Mouse (Mus musculus) left cerebral cortex, postnatal 25 days (tissue): ENCODE measurements around the gene Pank1. TPM values are rescaled to one million over a fixed set of nuclear protein-coding genes. Genes with fewer than 3 reads are reported as not detected.

Experiments used
- DNase-seq, 2 experiments: peaks; one replicate each; pipeline ENCODE4 v3.0.0; 2022; ENCODE audit warnings: low spot score in 2 of 2, mixed read lengths in 1 of 2
- intact Hi-C: fragments of 180-260 bp; cut with DNase I; formaldehyde crosslinking; loops from one replicate; pipeline ENCODE4 v1.15.1; 2025
- total RNA-seq, 2 experiments: library from RNA; stranded (reverse); gene quantifications; 2 replicates each; pipeline ENCODE4 v1.2.3; 2021

The Pank1 gene
- total RNA-seq, result 10 to 100 TPM; 21.5 to 24.0 TPM

DNA sequence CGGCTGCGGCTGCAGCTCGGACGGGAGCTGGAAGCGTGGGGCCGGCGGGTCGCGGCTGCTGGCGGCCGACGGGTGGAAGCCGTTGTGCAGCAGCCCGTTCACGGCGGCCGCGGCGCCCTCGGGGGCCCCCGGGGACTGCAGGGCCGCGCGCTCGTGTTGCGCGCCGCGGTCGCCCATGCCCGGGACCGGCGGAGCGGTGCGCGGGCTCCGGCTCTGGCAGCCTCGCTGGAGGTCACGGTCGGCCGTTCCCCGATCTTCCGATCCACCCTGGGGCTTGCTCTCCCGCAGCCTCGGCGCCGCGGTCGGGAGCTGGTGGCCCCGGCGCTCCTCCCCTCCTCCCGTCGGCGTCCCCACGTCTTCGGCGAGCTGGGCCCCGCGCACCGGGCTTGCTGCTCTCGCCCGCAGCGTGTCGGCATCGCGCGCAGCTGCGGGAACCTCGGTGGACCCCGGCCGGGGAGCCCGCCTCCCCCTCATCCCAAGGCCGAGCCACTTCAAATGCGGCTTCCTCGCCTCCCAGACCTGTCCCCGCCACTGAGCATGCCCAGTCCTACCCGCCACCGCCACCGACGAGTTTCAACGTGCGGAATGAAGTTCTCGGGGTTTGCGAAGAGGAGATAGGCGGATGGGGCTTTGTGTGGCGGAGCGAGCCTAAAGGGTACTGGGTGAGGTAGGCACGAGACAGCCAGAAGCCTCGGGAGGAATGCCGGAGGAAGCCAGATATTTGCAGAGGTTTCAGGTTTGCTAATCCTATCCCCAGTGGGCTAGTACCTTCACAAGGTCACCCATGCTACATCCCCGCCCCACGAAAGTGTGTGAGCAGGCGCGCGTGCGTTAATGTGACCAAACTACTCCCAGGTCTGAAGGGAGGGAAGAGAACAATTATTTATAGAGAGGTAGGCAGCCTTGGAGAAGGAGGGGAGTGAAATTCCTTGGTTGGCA lies at the start of gene Pank1:
Gene Pank1 (minus strand): TSS at position 853 of the 939 bp plus-strand sequence.
- DNase-seq, result peak; percentile 78 to 89
- intact Hi-C loops, result loop anchor here (1.0 to 2.0 kb wide), 2 partner anchors 43 to 52 kb away; partner anchors contain the start of gene Kif20b

DNA sequence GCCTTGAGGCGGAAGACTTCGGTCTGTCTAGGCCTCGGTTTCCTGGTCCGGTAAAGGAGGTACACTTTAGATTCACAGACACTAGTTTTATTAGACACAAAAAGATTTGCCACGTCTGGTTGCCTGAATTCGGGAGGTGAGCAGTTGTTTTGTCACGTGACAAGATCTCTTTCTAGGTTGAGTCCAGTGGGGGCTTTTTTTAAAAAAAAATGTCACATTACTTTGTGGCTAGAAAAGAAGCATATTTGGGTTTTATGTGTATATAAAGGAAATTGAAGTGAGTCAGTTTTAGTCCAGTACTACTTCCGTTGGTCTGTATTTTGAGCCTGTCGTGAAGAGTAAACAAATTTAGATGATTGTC lies 43.3 kb upstream of the Pank1 start:
- intact Hi-C loops, result loop anchor here (1.0 to 10.0 kb wide), 3 partner anchors 44 to 258 kb away; no protein-coding TSS in a partner anchor
- no peak for DNase-seq

DNA sequence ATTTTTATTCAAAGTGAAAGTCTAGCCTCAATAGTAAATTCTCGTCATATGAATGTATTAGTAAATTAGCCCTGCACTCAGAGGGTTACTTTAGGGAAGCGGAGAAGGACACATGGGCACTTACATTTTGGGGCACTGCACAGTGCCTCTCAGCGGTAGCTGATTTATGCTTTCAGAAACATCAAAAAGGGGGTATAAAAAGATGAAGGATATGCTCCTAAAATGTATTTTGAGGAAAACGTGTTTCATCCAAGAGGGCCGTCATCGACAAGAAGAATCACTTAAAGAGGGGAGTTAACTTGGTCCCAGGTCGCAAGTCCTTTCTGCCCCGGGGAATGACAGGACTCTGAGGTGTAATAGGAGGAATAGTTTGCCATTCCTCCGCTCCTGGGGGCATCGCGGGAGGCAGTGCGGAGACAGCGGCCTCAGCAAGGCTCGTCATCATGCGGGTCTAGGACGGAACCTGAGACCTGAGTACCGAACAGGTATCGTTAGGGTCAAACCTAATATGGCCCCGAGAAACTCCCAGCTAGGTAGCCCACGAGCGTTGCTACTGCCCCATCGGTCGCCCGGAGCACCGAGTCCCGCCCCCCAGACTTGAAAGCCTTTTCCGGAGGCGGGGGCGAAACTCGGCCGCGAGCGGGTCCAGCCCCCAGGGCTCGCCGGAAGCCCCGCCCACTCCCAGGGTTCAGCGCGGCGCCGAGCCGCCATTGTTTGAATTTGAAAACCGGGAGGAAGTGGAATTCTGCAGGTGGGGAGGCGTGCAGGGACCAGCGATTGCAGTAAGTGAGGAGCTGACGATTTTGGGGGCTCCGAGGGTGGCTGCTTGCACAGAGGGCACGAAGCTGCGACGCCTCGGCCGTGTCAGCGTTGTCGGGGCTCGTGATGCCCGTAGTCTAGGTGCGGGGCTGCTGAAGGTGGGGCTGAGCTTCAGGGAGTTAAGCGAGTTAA lies 42.7 kb upstream of the Pank1 start, which contains the start of gene Kif20b:
Gene Kif20b (plus strand): TSS at position 710 of the 951 bp plus-strand sequence.
- peak; percentile 88 to 89 for DNase-seq
- intact Hi-C loops, result loop anchor here (1.0 to 10.0 kb wide), 3 partner anchors 44 to 257 kb away; no protein-coding TSS in a partner anchor

DNA sequence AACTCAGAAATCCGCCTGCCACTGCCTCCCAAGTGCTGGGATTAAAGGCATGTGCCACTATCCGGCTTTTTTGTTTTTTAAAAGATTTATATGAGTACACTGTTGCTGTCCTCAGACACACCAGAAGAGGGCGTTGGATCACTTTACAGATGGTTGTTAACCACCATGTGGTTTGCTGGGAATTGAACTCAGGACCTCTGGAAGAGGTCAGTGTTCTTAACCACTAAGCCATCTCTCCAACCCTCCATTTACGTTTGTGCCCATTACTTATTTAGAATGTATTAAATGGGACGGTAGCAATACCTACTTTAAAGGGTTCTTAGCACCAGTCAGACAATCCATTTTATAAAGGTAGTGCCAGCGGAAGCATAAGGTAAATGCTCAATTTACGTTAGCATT lies 42.0 kb upstream of the Pank1 start:
- intact Hi-C loops, result loop anchor here (5.0 to 10.0 kb wide), 2 partner anchors 94 to 256 kb away; no protein-coding TSS in a partner anchor
- peak in 1 of 2 experiments; percentile 1 for DNase-seq

DNA sequence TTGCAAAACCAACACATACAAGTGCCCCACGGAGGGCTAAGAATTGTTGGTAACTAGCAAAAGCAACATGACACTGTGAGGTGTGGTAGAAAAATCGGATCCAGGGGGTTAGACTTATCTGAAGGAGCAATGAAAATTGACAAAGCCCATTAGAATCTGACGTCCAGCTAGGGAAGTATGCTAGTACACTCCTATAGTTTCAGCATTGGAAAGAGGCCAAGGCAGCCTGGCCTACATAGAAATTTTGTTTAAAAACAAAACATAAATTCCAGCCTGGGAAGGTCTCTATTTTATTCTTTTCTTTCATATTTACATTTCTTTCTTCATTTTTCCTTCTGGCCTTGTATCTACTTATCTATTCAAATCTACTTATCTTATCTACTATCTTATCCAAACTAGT lies 41.3 kb upstream of the Pank1 start:
- intact Hi-C loops, result loop anchor here (5.0 to 10.0 kb wide), 2 partner anchors 93 to 256 kb away; no protein-coding TSS in a partner anchor
- DNase-seq, result no peak

DNA sequence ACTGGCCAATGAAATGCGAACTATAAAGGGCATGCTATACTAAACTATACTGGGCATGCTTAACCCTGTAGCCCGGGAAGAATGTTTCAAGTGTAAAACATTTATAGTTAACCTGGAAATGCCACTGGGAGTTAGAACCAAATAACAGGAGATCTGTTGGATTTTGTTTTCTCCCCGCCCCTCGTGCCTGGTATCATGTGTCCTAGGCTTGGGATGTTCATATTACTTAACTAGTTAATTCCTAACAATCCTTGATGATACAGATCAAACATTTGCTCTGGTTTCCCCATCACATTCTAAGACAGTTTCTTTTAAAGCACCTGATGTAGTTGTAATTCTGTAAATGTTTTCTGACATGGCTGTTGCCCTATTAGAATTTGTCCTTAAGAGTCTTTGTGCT lies 40.8 kb upstream of the Pank1 start:
- intact Hi-C loops, result loop anchor here (5.0 to 10.0 kb wide), 2 partner anchors 93 to 255 kb away; no protein-coding TSS in a partner anchor
- DNase-seq, result no peak

DNA sequence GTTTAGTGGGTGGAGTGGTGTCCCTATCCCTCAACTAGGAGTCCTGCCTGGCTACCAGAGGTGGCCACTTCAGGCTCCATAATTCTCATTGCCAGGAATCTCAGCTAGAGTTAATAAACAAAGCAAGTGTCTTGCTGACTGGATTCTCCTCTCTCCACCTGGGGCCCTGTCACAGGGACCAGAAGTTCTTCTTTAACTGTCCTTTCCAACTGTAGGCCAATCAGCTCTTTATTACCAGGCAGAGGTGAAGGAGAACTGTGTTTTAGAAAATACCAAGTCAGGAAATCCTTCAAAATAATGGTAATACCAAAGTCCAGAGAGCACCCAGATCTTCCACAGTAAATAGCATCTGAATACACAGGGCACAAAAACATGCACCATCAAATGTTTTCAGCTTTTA lies 33.1 kb upstream of the Pank1 start:
- intact Hi-C loops, result no loop called here
- DNase-seq, result no peak

DNA sequence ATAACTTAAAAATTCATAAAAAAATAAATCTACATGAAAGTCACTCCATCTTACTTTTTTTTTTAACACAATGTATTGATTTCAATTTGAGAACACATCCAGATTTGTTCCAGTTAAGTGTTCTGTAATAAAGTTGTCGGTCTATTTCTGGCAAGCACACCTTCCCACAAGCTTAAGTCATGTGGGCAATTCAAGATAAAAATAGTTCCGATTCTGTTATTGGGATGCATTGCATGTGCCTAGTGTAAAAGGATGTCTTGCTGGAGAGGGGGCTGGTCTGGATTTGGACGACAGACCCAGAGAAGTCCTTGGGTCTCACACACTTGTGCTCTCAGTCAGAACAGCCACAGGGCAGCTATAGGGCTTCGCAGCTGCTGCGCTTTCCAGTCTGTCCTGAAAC lies 27.5 kb upstream of the Pank1 start:
- intact Hi-C loops, result no loop called here
- DNase-seq, result no peak

DNA sequence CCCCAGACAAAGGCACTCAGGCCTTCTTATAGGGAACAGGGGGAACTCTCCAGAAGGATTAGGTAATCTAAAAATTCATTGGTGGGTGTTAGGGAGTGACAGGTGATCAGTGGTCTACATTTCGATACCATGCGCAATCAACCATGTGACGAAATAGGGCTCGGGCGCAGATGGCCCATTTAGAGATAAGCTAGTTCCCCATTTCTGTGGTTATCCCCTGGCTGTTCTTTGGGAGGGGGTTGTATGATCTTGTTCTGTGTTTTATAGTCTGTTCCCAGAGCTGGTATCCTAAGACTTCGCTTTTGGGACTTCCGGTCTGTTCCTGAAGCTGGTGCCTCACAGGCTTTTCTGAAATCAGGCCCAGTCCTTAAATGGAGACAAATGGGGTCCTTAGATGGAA lies 26.2 kb upstream of the Pank1 start:
- intact Hi-C loops, result no loop called here
- DNase-seq, result no peak

DNA sequence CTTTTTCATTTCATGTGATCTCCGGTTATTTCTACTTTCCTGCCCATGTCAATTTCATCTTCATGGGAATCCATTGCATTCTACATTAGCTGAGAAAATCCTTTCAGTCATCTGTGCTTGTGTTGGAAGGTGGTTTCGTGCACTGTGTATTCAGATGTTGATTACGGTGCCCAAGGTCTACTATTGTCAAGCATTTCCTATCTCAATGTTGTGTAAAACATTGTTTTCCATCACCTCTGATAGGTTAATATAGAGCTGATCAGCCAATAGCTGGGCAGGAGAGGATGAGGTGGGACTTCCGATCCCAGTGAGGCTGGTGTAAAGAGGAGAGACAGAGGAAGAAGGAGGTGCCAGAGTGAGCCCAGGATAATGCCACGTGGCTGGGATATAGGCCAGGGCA lies 24.8 kb upstream of the Pank1 start:
- no peak for DNase-seq
- intact Hi-C loops, result no loop called here

DNA sequence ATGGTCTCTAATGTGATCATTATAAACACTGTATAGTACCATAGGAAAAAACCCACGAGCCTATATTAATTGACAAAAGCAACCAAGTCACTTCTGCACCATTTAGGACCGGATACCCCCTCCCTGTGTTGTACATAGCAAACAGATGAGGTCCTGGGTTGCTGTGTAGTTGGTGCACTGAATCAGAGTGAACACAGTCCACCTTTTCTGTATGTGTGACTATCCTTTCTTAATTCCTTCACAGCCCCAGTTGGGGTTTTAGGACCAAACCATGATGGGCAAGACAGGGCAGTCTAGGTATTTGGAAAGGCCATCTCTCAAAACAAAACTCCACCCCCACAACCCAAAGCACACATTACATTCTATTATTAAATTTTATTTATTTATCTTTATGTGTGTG lies 22.5 kb upstream of the Pank1 start:
- intact Hi-C loops, result no loop called here
- DNase-seq, result no peak

DNA sequence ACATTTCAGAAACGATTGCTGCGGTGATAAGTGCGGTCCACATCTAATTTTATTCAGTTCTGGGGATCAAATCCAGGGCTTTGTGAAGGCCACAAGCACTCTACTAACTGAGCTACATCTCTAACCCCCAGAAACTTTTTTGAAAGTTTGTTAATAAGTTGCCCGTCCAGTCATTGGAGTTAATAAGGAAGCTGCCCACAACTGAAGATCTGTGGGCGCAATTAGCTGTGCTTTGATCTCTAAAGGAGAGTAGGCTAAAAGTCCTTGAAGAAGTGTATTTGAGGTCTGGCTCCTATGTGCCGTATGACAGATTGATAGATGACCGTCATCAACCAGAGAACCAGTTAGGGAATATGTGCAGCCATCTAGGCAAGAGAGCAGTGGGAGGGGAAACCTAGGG lies 22.0 kb upstream of the Pank1 start:
- DNase-seq, result no peak
- intact Hi-C loops, result no loop called here

DNA sequence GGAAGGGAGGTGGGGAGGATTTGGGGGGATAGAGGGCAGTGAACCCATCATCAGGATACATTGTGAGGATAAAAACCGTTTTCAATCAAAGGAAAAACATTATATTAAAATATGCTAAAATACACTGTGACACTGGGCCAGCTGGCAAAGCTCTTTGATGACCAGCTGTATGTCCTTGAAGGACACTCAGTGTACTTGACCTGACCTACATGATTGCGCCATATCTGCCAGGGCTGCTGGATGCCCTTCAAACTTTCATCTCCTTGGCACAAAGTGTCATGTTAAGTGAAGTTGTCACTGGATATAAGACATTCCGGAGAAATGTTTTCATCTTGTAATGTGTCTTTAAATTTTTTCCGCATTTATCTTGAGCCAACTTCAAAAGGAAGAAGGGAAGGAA lies 19.7 kb upstream of the Pank1 start:
- DNase-seq, result no peak
- intact Hi-C loops, result no loop called here

DNA sequence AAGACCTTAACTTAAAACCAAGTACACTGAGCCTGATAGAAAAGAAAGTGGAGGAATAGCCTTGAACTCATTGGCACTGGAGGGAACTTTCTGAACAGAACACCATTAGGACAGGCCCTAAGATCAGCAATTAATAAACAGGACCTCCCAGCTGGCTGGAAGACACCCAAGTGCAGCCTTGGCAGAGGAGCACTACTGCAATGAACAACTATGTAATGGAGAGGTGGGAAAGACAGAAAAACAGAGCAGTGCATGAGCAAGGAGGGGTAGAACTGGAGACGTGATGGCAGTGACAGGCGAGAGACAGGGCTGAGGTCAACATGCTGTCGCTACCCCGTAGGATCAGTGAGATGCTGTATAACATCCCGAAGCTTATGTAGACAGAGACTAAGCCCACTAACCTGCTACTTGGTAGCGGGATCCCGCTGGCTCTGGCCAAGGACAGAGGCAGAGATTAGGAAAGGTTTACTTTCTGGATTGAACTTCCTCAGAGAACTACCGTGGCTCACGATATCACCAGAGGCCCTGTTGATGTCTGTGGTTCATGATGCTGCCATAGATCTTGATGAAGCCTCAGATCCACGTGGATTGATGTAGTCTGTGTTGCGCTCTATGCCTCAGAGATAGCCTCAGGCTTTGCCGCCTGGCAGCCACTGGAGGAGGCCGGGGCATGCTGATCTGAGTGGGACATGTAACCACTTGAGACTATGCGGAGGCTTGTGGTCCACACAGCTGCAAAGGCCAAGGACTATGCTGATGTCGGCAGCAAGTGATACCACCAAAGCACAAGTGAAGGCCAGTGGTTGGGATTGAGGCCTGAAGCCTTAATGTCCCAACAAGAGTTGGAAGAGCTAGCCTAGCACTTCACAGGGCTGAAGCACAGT lies 18.1 kb upstream of the Pank1 start:
- no peak for DNase-seq
- intact Hi-C loops, result no loop called here

DNA sequence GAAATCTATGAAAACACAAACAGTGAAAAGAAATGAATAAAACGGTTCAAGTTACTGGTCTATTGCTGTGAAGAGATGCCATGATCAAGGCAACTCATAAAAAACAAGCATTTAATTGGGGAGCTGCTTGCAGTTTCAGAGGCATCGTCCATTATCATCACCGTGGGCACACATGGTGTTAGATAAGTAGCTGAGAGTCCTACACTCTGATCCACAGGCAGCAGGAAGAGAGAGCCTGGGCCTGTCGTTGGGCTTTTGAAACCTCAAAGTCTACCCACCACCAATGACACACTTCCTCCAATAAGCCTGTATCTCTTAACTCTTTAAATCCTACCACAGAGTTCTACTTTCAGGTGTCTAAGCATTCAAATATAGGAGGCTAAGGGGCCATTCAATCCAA lies 15.8 kb upstream of the Pank1 start:
- intact Hi-C loops, result no loop called here
- DNase-seq, result no peak

DNA sequence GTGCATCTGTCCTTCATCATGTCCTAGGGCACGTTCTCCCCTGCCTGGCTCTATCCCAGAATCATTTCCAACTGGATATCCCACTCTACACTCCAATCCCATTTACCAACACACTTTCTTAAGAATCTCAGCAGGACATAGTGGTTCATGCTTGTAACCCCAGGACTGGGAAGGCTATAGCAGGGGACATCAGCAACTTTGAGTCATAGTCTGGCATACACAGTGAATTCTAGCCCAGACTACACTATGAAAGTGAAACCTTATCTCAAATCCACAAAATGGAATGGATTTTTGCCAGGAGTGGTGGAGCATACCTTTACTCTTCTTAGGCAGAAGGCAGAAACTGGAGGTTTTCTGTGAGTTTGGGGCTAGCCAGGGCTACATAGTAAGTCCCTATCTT lies 12.3 kb upstream of the Pank1 start:
- no peak for DNase-seq
- intact Hi-C loops, result no loop called here

DNA sequence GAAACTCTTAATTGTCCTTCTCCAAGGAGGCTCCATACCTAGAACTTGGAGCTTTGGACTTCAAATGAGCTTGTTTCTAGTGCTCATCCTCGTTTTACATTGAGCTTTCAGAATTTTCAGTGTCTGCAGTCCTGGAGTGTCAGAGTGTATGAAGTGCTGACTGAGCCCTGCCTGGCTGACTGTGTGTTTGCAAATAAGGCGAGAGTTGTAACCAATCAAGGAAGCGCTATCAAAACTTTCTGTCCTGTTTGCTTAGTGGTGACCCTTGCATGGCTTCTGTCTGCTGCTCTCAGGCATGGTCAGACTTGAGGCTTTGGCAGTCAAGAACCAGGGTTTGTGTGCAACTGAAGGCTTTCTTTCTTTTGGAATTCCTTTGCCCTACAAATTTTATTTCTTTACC lies 11.7 kb upstream of the Pank1 start:
- no peak for DNase-seq
- intact Hi-C loops, result no loop called here

DNA sequence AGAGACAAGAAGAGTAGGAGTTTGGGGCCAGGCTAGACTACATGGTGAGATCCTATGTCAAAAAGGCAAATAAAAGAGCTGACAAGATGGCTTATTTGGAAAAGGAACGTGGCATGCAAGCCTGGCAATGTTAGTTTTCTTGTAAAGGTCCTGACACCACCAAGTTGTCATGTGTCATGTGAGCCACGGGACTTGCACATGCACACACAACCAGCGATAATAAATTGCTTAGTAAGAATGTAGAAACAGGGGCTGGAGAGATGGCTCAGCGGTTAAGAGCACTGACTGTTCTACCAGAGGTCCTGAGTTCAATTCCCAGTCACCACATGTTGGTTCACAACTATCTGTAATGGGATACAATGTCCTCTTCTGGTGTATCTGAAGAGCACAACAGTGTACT lies 7.1 kb upstream of the Pank1 start:
- no peak for DNase-seq
- intact Hi-C loops, result no loop called here
